Mouse (Mus musculus) liver, adult 2 months (tissue): ENCODE data around the gene Med27.

Experiments
- CTCF ChIP-seq: fragments of 200-500 bp; IDR thresholded peaks from 2 replicates; pipeline ENCODE4 v1.5.1; 2011; ENCODE audit warnings: low read depth, low read length, control low read depth
- POLR2A ChIP-seq: fragments of 200-500 bp; IDR thresholded peaks from 2 replicates; pipeline ENCODE4 v1.6.1; 2011; ENCODE audit warnings: low read length, control low read depth; ENCODE audit not compliant: insufficient read depth; ENCODE audit errors: extremely low read depth

- no peak for TF ChIP-seq POLR2A
- no peak for TF ChIP-seq CTCF
Observed at GRCm38 (mm10) chr2:29442275-29442674, 95.7 kb downstream of the Med27 start.
